Mouse (Mus musculus) embryonic facial prominence, embryonic 10.5 days (tissue): Measurements from ENCODE around the gene H2-M5. TPM values are rescaled to one million over a fixed set of nuclear protein-coding genes. Genes with fewer than 3 reads are reported as not detected.
"Not testable (repeated sequence)": the region's sequence is repeated elsewhere in the genome, so short reads cannot be mapped to it uniquely, and the experiment has no call there.

Experiments used
- DNase-seq: peaks from one replicate; pipeline ENCODE4 v3.0.0-alpha.2; 2017; ENCODE audit warnings: low spot score
- H3K27ac ChIP-seq: fragments of 300-500 bp; sonication (generic); replicated peaks from 2 replicates; pipeline ENCODE4 v1.5.1; 2016; ENCODE audit warnings: mild to moderate bottlenecking
- H3K27me3 ChIP-seq: fragments of 300-500 bp; sonication (generic); replicated peaks from 2 replicates; pipeline ENCODE4 v1.6.1; 2016; ENCODE audit warnings: low read depth, mild to moderate bottlenecking; ENCODE audit not compliant: poor library complexity, severe bottlenecking
- H3K36me3 ChIP-seq: fragments of 300-500 bp; sonication (generic); replicated peaks from 2 replicates; pipeline ENCODE4 v1.6.1; 2016; ENCODE audit warnings: mild to moderate bottlenecking, moderate library complexity
- H3K4me1 ChIP-seq: fragments of 300-500 bp; sonication (generic); 2 replicates; pipeline ENCODE4 v1.6.1; 2016
- H3K4me3 ChIP-seq: fragments of 300-500 bp; sonication (generic); 2 replicates; pipeline ENCODE4 v1.5.1; 2016; ENCODE audit warnings: mild to moderate bottlenecking, moderate library complexity
- H3K9me3 ChIP-seq: fragments of 300-500 bp; sonication (generic); 2 replicates; pipeline ENCODE4 v1.6.1; 2016; ENCODE audit warnings: mild to moderate bottlenecking
- WGBS: fragments of 180-500 bp; shearing (Covaris S2); methylation state at CpG from one replicate; pipeline ENCODE4 v1.1.7; 2016; 5-methylcytosine and 5-hydroxymethylcytosine counted together
- polyA plus RNA-seq: library from polyadenylated mRNA; unstranded; fragments of >200 nt; fragmentation: Nextera tagmentation; extraction: Ambion mirVana; gene quantifications from 2 replicates; pipeline ENCODE4 v1.2.1, GENCODE M21; 2016

The H2-M5 gene
- polyA plus RNA-seq, 1 experiment from 2014 or later: 0.87 TPM

DNA sequence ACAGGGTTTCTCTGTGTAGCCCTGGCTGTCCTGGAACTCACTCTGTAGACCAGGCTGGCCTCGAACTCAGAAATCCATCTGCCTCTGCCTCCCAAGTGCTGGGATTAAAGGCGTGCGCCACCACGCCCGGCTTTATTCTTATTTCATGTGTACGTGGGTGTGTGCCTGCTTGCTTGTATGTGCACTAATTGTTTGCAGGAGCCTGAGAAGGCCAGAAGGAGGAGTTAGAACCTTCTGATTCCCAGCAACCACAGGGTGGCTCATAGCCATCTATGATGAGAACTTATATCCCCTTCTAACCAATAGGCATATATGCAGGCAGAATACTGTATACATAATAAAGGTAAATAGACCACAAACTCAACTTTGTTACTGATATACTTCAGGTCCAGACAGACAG lies 1.3 kb upstream of the H2-M5 start:
- H3K36me3 ChIP-seq, H3K9me3 ChIP-seq, H3K4me3 ChIP-seq, DNase-seq, H3K27ac ChIP-seq, H3K4me1 ChIP-seq: not testable (repeated sequence)
- WGBS: 91% methylated on average over 6 of the region's 6 CpGs
- H3K27me3 ChIP-seq: peaks cover 49% of the 10 kb centered on the region

DNA sequence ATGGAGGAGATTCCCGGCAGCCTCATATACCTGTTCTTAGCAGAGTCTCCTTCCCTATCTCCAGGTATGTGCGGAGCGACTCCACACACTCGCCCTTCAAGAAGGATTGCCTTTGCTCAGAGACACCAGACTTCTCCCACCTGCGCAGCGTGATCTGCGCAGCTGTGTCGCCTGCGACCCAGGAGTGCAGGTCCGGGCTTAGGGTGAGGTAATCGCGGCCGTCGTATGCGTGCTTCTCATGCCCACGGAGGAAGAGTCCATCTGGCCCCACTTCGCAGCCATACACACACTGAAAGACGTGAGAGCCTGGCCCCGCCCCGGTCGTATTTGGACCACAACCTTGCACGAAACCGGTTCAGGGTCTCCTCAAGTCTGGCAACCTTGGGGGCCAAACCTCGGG lies 862 bp downstream of the H2-M5 start:
- Histone ChIP-seq H3K36me3 (no peaks in the 10 kb centered on the region), H3K4me1 (0 out of 2 replicates have a peak, but pooled peaks cover 6% of the 10 kb centered on the region), H3K4me3 (peak overlapping the region; percentile 29), H3K9me3 (no peaks in the 10 kb centered on the region), H3K27me3 (peaks cover 49% of the 10 kb centered on the region), H3K27ac (no peak overlapping the region)
- DNase-seq: no peak
- WGBS: 5% methylated on average over 24 of the region's 24 CpGs

DNA sequence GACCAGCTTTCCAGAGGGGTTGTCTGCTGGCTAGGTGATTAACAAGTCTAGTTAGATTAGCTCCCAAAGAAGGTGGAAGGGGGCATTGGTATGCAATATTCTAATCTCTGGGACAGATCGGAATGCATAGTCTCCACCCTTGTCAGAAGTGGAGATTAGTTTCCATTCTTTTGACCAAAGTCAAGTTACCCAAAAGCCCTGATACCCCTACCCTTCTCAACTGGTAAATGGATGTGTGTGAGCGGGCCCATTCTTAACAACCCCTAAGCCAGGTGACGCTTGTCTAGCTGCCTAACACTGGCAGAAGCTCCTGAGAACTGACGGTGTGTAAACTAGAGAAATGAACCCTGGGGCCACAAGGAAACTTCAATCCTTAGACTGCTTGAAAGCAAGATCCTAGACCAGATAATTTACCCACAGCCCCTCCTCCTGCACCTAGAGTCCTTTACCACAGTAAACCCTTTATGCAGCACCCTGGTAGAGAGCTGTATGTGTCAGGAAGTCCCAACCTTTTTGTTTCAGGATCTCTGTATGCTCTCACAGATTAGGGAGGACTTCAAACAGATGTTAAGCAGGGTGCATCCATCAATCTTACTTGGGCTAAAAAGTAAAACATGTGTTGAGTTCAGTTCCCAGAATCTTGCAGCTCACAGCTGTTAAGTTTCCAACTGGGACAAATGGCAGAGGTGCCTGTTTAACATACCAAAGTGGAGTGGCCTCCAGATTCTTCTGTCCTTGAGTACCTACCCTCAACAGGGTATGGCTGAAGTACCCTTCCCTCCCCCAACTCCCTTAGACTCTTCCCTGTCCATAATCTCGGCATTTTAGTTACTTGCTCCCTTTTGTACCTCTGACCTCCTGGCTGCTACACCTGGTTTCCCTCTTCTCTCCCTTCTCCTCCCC lies 6.8 kb downstream of the H2-M5 start:
- Histone ChIP-seq H3K27me3 (peaks cover 41% of the 10 kb centered on the region), H3K9me3 (no peaks in the 10 kb centered on the region), H3K36me3 (no peaks in the 10 kb centered on the region), H3K27ac (no peak overlapping the region), H3K4me1 (peaks cover 20% of the 10 kb centered on the region), H3K4me3 (no peak overlapping the region)
- no peak for DNase-seq
- 27% methylated on average over 5 of the region's 5 CpGs for WGBS

DNA sequence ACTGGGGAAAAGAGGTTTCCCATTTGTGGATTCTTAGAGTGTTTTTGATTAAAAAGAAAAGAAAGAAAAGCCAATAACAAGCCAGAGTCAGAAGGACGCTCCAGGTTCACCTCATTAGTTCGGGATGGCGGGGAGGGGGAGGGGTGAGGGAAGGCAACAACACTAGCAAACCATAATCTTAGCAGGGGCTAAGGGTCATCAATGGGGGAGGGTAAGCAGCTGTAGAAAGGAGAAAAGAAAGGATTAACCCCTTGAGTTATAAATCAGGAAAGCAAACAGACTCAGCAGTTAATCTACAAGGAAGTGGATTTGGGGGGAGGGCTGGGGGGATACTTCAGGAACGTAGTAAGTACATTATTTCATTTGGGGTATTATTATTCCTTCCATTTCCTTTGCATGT lies 7.5 kb downstream of the H2-M5 start:
- Histone ChIP-seq H3K36me3 (no peaks in the 10 kb centered on the region), H3K9me3 (no peaks in the 10 kb centered on the region), H3K4me3 (peak overlapping the region; percentile 40), H3K27ac (no peak overlapping the region), H3K4me1 (peaks cover 20% of the 10 kb centered on the region), H3K27me3 (peaks cover 34% of the 10 kb centered on the region; the same call in 1 of the 2 replicates)
- WGBS: 8% methylated on average over 4 of the region's 4 CpGs
- DNase-seq: peak; percentile 41

DNA sequence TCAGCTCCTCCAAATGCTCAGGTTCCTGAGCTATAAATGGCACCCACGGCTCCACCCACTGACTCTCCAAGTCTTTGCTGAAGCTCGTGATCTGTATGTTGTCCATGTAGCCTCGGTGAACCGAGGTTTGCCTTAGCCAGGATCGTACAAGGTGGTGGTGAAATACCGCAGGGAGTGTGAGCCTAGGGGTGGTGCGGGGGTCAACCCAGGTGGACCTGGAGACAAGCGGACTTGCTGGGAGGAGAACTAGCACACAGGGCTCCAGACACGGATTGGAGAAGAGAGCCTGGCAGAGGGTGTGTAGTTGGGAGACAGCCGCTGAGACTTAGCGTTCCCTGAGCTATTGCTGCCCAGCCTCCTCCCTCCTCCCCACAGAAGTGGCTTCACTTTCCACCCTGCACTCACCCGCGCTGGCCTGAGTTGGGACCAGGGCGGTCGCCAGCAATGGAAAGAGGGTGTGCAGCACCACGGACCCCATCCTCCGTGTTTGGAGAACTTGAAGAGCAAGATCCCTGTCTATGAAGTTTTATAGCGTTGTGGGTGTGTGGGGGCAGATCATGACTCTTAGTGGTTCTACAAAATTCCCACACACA lies 8.0 kb downstream of the H2-M5 start, which contains the start of gene 2410137M14Rik:
Gene 2410137M14Rik, minus strand, starts transcription at position 17 of the 593 bp plus-strand sequence.
- H3K27ac ChIP-seq: peak within 1 kb of the TSS; percentile 57; the same call in 1 of the 2 replicates
- peak within 1 kb of the TSS; percentile 40 for H3K4me3 ChIP-seq

DNA sequence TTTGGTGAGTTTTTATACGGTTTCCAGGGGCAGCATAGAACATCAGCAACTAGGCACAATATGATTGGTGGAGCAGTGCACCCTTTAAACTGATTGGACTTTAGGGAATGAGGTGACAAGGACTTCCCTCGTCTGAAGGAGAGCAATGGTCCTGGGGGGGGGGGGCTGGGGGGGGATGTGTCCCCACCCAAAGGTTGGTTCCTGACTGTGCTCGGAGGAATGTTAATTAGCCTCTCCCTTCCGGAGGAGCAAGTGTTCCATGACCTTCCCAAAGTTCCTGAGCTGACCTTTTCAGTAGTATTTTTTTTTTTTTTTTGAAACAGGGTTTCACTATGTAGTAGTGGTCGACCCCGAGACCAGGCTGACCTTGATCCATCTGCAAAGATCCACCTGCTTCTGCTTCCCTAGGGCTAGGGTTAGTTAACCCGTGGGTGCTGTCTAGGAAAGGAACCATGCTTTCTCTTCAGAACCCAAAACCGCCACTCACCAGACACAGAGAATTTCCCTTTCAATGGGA lies 16.0 kb downstream of the H2-M5 start:
- Histone ChIP-seq H3K27ac (no peak overlapping the region), H3K27me3 (0 out of 2 replicates have a peak, but pooled peaks cover under 1% of the 10 kb centered on the region), H3K9me3 (no peaks in the 10 kb centered on the region), H3K4me3 (no peak overlapping the region), H3K4me1 (no peaks in the 10 kb centered on the region), H3K36me3 (no peaks in the 10 kb centered on the region)
- no peak for DNase-seq
- 68% methylated on average over 8 of the region's 8 CpGs for WGBS

More for the DNA sequence above, 8.0 kb downstream of the H2-M5 start, which contains the start of gene 2410137M14Rik:
- peaks cover 29% of the 10 kb centered on the region; the same call in 1 of the 2 replicates for H3K27me3 ChIP-seq
- DNase-seq: no peak
- H3K4me1 ChIP-seq: peaks cover 20% of the 10 kb centered on the region
- H3K36me3 ChIP-seq: no peaks in the 10 kb centered on the region
- WGBS: 11% methylated on average over 18 of the region's 18 CpGs
- H3K9me3 ChIP-seq: no peaks in the 10 kb centered on the region

DNA sequence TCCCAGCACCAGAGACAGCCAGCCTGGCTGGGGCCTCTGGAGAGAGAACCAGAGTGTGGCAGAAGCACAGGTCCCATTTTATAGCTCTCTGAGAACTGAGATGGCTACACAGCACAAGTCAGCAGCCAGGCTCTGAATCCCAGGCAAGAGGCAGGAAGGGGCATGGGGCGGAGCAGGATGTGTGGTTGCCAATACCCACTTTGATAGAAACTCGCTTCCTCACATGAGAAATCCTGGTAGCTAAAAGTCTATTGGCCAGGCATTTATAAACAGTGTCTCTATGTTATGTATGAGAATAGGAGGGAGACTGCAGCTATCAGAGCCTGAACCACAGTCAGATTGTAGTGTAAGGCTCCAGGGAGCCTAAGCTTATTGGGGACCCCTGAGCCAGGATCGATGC lies 16.5 kb downstream of the H2-M5 start:
- H3K36me3 ChIP-seq: no peaks in the 10 kb centered on the region
- H3K27ac ChIP-seq: no peak overlapping the region
- no peaks in the 10 kb centered on the region for H3K27me3 ChIP-seq
- no peak for DNase-seq
- 82% methylated on average over 3 of the region's 3 CpGs for WGBS
- H3K4me3 ChIP-seq: no peak overlapping the region
- H3K4me1 ChIP-seq: no peaks in the 10 kb centered on the region
- no peaks in the 10 kb centered on the region for H3K9me3 ChIP-seq

DNA sequence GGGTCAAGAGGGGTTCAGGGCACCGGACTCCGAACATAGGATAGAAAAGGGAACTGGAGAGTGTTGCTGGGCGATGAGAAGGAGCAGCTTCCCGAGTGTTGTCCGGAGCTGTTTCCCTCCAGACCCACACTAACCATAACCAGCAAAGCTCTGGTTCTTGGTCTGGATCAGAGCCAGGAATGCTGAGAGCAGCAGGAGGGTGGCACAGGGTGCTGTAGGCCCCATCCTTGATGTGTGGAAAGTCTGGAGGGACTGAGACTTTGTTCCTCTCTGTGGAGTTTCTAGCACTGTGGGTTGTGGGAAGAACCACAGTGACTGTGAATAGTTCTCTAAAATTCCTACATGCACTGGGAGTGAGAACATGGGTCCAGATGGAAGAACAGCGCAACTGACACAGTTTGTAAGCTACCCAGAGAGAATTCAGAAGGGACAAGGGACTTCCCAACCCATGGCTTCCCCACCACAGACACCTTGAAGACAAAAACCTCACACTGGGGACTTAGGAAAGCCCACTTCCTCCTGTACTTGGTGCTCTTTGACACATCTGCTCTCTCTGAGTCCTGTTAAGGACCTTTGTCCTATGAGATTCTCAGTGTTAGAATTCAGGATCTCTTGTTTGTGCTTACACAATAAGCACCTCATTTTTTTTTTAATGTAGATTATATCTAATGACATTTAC lies 18.0 kb downstream of the H2-M5 start:
- Histone ChIP-seq H3K4me3 (no peak overlapping the region), H3K4me1 (no peaks in the 10 kb centered on the region), H3K27ac (no peak overlapping the region), H3K9me3 (no peaks in the 10 kb centered on the region), H3K27me3 (no peaks in the 10 kb centered on the region), H3K36me3 (no peaks in the 10 kb centered on the region)
- 92% methylated on average over 6 of the region's 6 CpGs for WGBS
- no peak for DNase-seq

DNA sequence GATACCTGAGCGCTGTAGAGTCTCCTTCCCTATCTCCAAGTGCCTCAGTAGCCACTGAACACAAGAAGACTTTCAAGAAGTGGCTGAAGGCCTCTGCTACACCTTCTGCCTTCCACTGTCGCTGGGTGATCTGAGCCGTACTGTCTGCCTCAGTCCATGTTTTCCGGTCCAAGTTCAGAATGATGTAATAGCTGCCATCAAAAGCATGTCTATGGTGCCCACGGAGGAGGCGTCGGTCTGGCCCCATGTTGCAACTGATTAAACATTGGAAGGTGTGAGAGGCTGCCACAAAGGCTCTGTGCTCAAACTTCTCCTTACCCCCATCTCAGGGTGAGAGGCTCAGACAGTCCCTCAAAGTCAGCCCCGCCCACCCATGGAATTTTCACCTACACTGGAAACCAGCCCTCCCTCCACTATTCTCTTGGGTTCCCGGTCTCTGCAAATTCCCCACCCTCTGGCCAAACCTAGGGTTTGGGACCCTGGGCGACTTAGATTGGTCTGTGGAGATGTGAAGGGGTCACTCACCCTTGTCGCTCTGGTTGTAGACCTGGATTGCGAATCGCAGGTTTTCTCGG lies 18.9 kb downstream of the H2-M5 start:
- WGBS: 87% methylated on average over 14 of the region's 14 CpGs

DNA sequence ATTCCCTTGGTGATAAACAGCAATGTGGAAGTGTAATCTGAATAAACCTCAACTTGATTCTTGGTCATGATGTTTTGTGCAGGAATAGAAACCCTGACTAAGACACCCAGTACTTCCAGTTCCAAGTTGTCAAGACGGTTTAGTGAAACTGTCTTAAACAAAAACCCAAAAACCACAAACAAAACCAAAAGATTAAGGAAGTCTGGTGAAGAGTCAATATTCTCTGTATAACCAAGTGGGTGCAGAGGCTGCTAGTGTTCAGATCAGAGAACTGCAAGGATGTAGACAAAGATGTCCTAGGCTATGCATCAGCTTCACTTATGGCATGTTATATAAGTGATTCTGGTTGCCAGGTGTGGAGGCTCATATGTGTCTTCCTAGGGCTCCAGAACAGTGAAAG lies 22.5 kb downstream of the H2-M5 start:
- Histone ChIP-seq H3K4me3 (no peak overlapping the region), H3K36me3 (no peaks in the 10 kb centered on the region), H3K9me3 (no peaks in the 10 kb centered on the region), H3K27me3 (no peaks in the 10 kb centered on the region), H3K27ac (no peak overlapping the region), H3K4me1 (no peaks in the 10 kb centered on the region)
- DNase-seq: no peak
- 86% methylated on average over 1 of the region's 1 CpGs for WGBS

More for the DNA sequence above, 18.9 kb downstream of the H2-M5 start:
- Histone ChIP-seq H3K4me3 (no peak overlapping the region), H3K36me3 (no peaks in the 10 kb centered on the region), H3K9me3 (no peaks in the 10 kb centered on the region), H3K27me3 (no peaks in the 10 kb centered on the region), H3K27ac (no peak overlapping the region), H3K4me1 (no peaks in the 10 kb centered on the region)
- no peak for DNase-seq

DNA sequence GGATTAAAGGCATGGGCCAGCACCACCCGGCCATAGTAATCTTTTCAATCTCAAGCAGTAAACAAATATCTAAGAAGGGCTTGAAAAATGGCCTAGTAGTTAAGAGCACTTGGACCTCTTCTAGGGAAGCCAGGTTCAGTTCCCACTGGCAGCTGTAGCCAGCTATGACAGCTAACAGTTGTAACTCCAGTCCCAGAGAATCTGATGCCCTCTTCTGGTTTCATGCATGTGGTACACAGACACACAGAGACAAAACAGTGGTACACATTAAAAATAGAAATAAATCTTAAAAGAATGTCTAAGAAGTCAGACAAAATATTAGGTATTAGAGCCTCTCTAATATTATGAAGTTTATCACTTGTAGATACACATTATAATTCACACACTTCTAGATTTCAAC lies 28.2 kb downstream of the H2-M5 start:
- Histone ChIP-seq H3K27ac (no peak overlapping the region), H3K36me3 (peaks cover 8% of the 10 kb centered on the region; the same call in 1 of the 2 replicates), H3K9me3 (no peaks in the 10 kb centered on the region), H3K27me3 (no peaks in the 10 kb centered on the region), H3K4me3 (no peak overlapping the region), H3K4me1 (peaks cover 16% of the 10 kb centered on the region)
- DNase-seq: no peak
- WGBS: 80% methylated on average over 1 of the region's 1 CpGs

DNA sequence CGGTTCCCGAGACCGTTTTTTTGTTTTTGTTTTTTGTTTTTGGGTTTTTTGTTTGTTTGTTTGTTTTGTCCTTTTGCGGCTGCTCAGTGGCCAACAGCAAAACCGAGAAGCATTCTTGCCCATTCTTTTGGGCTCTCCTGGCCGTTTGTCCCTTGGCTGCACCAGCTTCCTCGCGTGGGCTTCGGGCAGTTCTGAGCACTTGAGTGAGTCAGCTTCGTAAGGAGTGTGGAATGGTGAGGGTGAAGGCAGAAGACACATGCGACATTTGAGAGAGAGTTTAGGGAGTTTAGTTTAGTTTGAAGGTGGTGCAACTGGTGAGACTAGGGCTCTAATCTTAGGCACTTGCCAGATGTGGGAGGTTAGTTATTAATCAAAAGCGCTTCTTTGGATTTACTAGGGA lies 30.5 kb downstream of the H2-M5 start:
- Histone ChIP-seq H3K36me3 (peaks cover 28% of the 10 kb centered on the region), H3K27ac (peak overlapping the region; percentile 90), H3K27me3 (no peaks in the 10 kb centered on the region), H3K9me3 (no peaks in the 10 kb centered on the region), H3K4me3 (peak overlapping the region; percentile 76), H3K4me1 (peaks cover 16% of the 10 kb centered on the region)
- WGBS: 12% methylated on average over 12 of the region's 12 CpGs
- DNase-seq: no peak
